Mouse (Mus musculus): Measurements from ENCODE around the gene Suco.

The Suco gene

GRCm38 (mm10) chr1:161894553-161894952 is 18.1 kb upstream of the Suco start:
- intact Hi-C loops (cut with DNase I), result no loop called here

GRCm38 (mm10) chr1:161894126-161894525 is 17.6 kb upstream of the Suco start:
- intact Hi-C loops (cut with DNase I), result no loop called here

- intact Hi-C loops (cut with DNase I), result no loop called here
Observed at GRCm38 (mm10) chr1:161888823-161889222, 12.3 kb upstream of the Suco start.

- intact Hi-C loops (cut with DNase I), result no loop called here
Observed at GRCm38 (mm10) chr1:161887679-161888260, 11.3 kb upstream of the Suco start.

GRCm38 (mm10) chr1:161885762-161886161 is 9.3 kb upstream of the Suco start:
- intact Hi-C loops (cut with DNase I), result no loop called here

GRCm38 (mm10) chr1:161877580-161878142 is 1.2 kb upstream of the Suco start:
- intact Hi-C loops (cut with DNase I), result loop anchor here (5.0 kb wide), 1 partner anchor 90 kb away; the partner anchor contains the start of gene Pigc

- intact Hi-C loops (cut with DNase I), result loop anchor here (5.0 kb wide), 1 partner anchor 91 kb away; the partner anchor contains the start of gene Pigc
Observed at GRCm38 (mm10) chr1:161875706-161876552, 553 bp downstream of the Suco start.

- intact Hi-C loops (cut with DNase I), result no loop called here
Observed at GRCm38 (mm10) chr1:161869422-161869821, 7.1 kb downstream of the Suco start.

GRCm38 (mm10) chr1:161868413-161868812 is 8.1 kb downstream of the Suco start:
- intact Hi-C loops (cut with DNase I), result no loop called here

- intact Hi-C loops (cut with DNase I), result no loop called here
Observed at GRCm38 (mm10) chr1:161863742-161864141, 12.7 kb downstream of the Suco start.

GRCm38 (mm10) chr1:161859248-161859647 is 17.2 kb downstream of the Suco start:
- intact Hi-C loops (cut with DNase I), result no loop called here

- intact Hi-C loops (cut with DNase I), result no loop called here
Observed at GRCm38 (mm10) chr1:161826677-161827076, 49.8 kb downstream of the Suco start.

GRCm38 (mm10) chr1:161809428-161809827 is 67.1 kb downstream of the Suco start:
- intact Hi-C loops (cut with DNase I), result no loop called here

GRCm38 (mm10) chr1:161808980-161809379 is 67.5 kb downstream of the Suco start:
- intact Hi-C loops (cut with DNase I), result no loop called here

- intact Hi-C loops (cut with DNase I), result no loop called here
Observed at GRCm38 (mm10) chr1:161804541-161804971, 71.9 kb downstream of the Suco start.

- intact Hi-C loops (cut with DNase I), result no loop called here
Observed at GRCm38 (mm10) chr1:161801321-161801720, 75.2 kb downstream of the Suco start.

- intact Hi-C loops (cut with DNase I), result no loop called here
Observed at GRCm38 (mm10) chr1:161800256-161800655, 76.2 kb downstream of the Suco start.

- intact Hi-C loops (cut with DNase I), result no loop called here
Observed at GRCm38 (mm10) chr1:161799791-161800190, 76.7 kb downstream of the Suco start.

- intact Hi-C loops (cut with DNase I), result no loop called here
Observed at GRCm38 (mm10) chr1:161798866-161799265, 77.6 kb downstream of the Suco start.

GRCm38 (mm10) chr1:161794447-161795211 is 81.9 kb downstream of the Suco start:
- intact Hi-C loops (cut with DNase I), result no loop called here

- intact Hi-C loops (cut with DNase I), result no loop called here
Observed at GRCm38 (mm10) chr1:161793321-161793720, 83.2 kb downstream of the Suco start.

- intact Hi-C loops (cut with DNase I), result no loop called here
Observed at GRCm38 (mm10) chr1:161792687-161792969, 83.9 kb downstream of the Suco start.
